Mouse (Mus musculus): ENCODE data around the gene Uck1. TPM values are rescaled to one million over a fixed set of nuclear protein-coding genes. Genes with fewer than 3 reads are reported as not detected.
A peak's percentile ranks its signal among the peaks of the same experiment; 100 is the strongest.
"Not testable (repeated sequence)": the region's sequence is repeated elsewhere in the genome, so short reads cannot be mapped to it uniquely, and the experiment has no call there.

Uck1 gene
- 67.5 TPM for polyA plus RNA-seq (2021)

DNA sequence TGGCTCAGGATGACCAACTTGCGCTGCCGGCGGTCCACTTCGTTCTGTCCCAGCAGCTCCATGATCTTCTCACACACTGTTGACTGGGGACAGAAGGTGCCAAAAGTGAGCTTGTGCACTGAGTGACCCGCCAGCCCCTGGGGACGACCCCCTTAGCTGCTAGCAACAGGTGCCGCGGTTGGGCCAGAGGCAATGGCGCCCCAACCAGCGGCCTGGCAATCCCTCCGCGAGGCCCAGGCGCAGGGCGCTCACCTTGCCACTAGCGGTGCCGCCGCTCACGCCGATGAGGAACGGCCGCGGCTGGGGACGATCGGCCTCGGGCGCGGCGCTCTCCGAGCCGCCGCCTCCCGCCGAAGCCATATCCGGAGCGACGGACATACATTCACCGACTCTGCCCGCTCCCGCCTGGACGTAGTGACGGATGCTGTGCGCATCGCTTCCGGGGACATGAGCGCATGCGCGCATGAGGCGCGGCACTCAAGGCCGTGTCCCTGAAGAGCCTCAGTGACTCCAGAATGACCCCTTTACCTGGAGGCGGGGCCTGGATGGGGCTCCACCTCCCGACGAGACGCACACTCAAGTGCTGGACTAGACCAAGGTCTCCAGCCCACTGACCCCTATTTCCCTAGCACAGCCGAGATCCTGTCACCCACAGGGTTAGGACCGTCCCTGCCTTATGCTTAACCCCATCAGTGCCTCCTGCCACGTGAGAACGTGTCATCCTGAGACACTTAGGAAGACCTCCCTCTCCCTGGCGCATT, at the start of gene Uck1:
Gene Uck1, minus strand, starts transcription at position 503 of the 761 bp plus-strand sequence.
- ChIA-PET POLR2A (interaction anchor here (1.2 kb wide), 1 partner anchor 9 kb away, joined by 3 read pairs; no protein-coding TSS in a partner anchor), CTCF (interaction anchor here (1.1 to 1.3 kb wide), 3 partner anchors 23 to 96 kb away, joined by 3 read pairs; partner anchors contain the start of genes Golga2 and Swi5)
- TF ChIP-seq CTCF (IDR thresholded peaks at IDR 0.05) = no peak
- DNase-seq (ENCODE audit: low read depth, low spot score) (peak; percentile 34), ATAC-seq (peak; percentile 62)
- no peaks in the 10 kb centered on the region for H3K27me3 ChIP-seq
- in situ Hi-C loops (cut with MboI; ENCODE audit: low pct_unique_long_range_greater_than_20kb) = no loop called here

- DNase-seq (ENCODE audit: low read depth, low spot score) = no peak
- in situ Hi-C loops (cut with MboI; ENCODE audit: low pct_unique_long_range_greater_than_20kb) = no loop called here
- ChIA-PET POLR2A (no interaction called here), CTCF (interaction anchor here (1.4 to 1.8 kb wide), 3 partner anchors 27 to 43 kb away, joined by 3 to 6 read pairs (median 5); partner anchors contain the start of genes Ciz1 and Dnm1)
- no peak for ATAC-seq
- no peak for TF ChIP-seq CTCF (IDR thresholded peaks at IDR 0.05)
- no peaks in the 10 kb centered on the region for H3K27me3 ChIP-seq
Measured at GRCm38 (mm10) chr2:32308870-32309568, 49.1 kb upstream of the Uck1 start.

DNA sequence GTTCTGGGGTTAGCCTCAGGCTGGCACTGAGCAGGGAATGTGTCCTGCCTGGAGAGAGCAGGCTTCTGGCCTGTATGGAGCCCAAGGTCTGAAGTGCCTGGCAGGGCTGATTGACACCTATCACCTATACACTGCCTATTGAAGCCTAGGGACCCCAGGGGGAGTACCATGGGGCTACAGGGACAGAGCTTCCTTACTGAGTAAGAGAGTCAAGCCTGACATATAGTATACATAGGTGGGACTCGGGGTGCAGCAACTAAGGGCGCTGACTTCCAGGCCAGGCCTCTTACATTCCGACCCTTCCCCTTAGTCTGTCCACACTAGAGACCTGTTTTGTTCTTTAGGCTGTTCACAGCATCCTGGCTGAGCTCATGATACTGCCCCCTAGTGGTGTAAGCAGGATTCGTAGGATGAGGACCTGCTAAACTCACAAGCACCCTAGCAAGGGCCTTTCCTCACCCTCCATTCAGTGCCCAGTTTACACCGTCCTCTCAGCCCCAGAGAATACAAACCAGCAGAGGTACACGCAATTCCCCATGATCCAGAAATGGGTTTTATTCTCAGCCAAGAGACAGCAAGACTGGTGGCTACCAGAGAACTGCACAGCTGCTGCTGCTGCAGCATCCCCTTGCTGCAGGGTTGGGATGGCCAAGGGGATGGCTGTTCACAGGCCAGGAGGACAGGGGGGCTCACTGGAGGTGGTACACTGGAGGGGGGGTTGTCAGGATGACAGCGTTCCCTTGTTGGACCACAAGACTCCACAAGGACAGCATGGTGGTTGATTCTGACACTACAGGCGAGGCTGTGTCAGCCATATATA, 48.2 kb upstream of the Uck1 start:
- no peaks in the 10 kb centered on the region for H3K27me3 ChIP-seq
- ATAC-seq (no peak), DNase-seq (ENCODE audit: low read depth, low spot score) (no peak)
- ChIA-PET POLR2A (no interaction called here), CTCF (interaction anchor here (0.8 to 1.8 kb wide), 10 partner anchors 14 to 55 kb away, joined by 3 to 6 read pairs (median 4); partner anchors contain the start of genes Ciz1, Dnm1, Golga2 and Swi5)
- in situ Hi-C loops (cut with MboI; ENCODE audit: low pct_unique_long_range_greater_than_20kb) = no loop called here
- no peak for TF ChIP-seq CTCF (IDR thresholded peaks at IDR 0.05)

GRCm38 (mm10) chr2:32307247-32307798, 47.4 kb upstream of the Uck1 start:
- no peaks in the 10 kb centered on the region for H3K27me3 ChIP-seq
- DNase-seq (ENCODE audit: low read depth, low spot score) (no peak), ATAC-seq (no peak)
- POLR2A ChIA-PET = no interaction called here
- in situ Hi-C loops (cut with MboI; ENCODE audit: low pct_unique_long_range_greater_than_20kb) = no loop called here
- CTCF ChIA-PET = interaction anchor here (0.6 to 1.8 kb wide), 11 partner anchors 13 to 55 kb away, joined by 3 to 6 read pairs (median 4); partner anchors contain the start of genes Ciz1, Dnm1, Golga2 and Swi5
- no peak for TF ChIP-seq CTCF (IDR thresholded peaks at IDR 0.05)

DNA sequence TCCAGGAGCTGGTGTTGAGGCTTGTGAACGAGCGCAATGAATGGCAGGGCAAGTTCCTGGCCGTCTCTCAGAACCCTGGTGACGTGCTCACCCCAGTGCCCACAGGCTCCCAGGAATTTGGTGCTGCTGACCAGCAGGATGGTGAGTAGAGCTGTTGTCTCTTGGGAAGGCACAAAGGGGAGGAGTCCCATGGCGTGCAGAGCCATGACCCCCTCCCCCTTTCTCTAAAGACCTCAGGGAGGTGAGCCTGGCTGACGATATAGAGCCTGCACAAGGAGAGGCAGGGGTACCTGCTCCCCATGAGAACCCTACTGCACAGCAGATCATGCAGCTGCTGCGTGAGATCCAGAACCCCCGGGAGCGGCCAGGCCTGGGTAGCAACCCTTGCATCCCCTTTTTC, 46.2 kb upstream of the Uck1 start:
- H3K27me3 ChIP-seq = no peaks in the 10 kb centered on the region
- ChIA-PET POLR2A (interaction anchor here (0.6 kb wide), 1 partner anchor 19 kb away, joined by 3 read pairs; no protein-coding TSS in a partner anchor), CTCF (no interaction called here)
- no peak for TF ChIP-seq CTCF (IDR thresholded peaks at IDR 0.05)
- ATAC-seq (no peak), DNase-seq (ENCODE audit: low read depth, low spot score) (no peak)
- in situ Hi-C loops (cut with MboI; ENCODE audit: low pct_unique_long_range_greater_than_20kb) = no loop called here

DNA sequence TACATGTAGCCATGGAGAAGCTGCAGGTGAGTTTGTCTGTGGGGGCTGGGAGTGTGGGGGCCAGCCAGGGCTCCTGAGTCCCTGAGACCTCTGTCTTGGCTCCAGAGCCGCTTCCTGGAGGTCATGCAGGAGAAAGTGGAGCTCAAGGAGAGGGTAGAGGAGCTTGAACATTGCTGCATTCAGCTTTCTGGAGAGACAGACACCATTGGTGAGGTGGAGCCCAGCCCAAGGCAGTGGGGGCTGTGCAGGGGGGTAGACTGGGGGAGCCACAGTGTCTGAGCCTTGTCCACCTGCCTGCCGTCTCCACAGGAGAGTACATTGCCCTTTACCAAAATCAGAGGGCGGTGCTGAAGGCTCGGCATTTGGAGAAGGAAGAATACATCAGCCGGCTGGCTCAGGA, 45.7 kb upstream of the Uck1 start:
- ATAC-seq (no peak), DNase-seq (ENCODE audit: low read depth, low spot score) (no peak)
- POLR2A ChIA-PET = interaction anchor here (0.6 kb wide), 1 partner anchor 19 kb away, joined by 3 read pairs; no protein-coding TSS in a partner anchor
- in situ Hi-C loops (cut with MboI; ENCODE audit: low pct_unique_long_range_greater_than_20kb) = no loop called here
- TF ChIP-seq CTCF (IDR thresholded peaks at IDR 0.05) = no peak
- no peaks in the 10 kb centered on the region for H3K27me3 ChIP-seq
- CTCF ChIA-PET = interaction anchor here (1.2 to 1.8 kb wide), 3 partner anchors 17 to 57 kb away, joined by 3 to 7 read pairs (median 4); no protein-coding TSS in a partner anchor

DNA sequence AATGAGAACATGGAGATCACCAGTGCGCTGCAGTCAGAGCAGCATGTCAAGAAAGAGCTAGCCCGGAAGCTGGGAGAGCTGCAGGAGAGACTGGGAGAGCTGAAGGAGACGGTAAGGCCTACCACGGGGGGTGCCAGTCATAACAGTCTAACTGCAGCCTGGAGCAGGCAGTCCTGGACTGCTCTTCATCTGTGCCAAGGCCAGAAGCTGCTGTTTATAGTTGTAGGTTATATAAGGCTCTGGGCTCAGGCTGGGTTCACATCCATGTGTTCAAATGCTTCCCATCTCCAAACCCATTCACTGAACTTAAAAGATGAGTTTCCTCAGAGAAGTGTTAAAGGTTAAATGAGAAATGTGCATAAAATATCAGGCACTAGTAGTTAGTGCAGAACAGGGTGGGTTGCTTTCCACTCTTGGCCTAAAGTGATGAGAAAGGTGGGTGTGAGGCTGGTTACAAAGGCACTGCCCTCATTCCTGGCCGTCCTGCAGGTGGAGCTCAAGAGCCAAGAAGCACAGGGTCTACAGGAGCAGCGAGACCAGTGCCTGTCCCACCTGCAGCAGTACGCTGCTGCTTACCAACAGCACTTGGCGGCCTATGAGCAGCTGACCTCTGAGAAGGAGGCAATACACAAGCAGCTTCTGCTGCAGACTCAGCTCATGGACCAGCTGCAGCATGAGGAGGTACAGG, 44.3 kb upstream of the Uck1 start:
- no peaks in the 10 kb centered on the region for H3K27me3 ChIP-seq
- ChIA-PET CTCF (interaction anchor here (1.0 to 1.8 kb wide), 9 partner anchors 9 to 182 kb away, joined by 3 to 10 read pairs (median 4); no protein-coding TSS in a partner anchor), POLR2A (interaction anchor here (0.8 to 1.8 kb wide), 3 partner anchors 8 to 14 kb away, joined by 3 to 7 read pairs (median 3); no protein-coding TSS in a partner anchor)
- DNase-seq (ENCODE audit: low read depth, low spot score) (no peak), ATAC-seq (peak; percentile 28)
- no peak for TF ChIP-seq CTCF (IDR thresholded peaks at IDR 0.05)
- in situ Hi-C loops (cut with MboI; ENCODE audit: low pct_unique_long_range_greater_than_20kb) = no loop called here

DNA sequence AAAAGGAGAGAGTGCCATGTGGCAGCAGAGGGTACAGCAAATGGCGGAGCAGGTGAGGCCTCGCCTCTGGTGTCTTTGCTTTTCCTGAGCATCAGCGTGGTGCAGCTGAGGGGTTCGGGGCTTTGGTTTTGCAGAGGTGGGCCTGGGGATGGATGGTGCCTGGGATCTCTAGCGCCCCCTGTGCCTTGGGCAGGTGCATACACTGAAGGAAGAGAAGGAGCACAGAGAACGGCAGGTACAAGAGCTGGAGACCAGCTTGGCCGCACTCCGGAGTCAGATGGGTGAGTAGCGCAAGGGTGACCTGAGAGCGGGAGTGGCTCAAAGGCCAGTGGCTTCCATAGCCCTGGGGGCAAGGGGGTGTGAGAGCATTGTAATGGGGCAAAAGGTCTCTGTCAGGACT, 43.0 kb upstream of the Uck1 start:
- DNase-seq (ENCODE audit: low read depth, low spot score) = no peak
- in situ Hi-C loops (cut with MboI; ENCODE audit: low pct_unique_long_range_greater_than_20kb) = no loop called here
- POLR2A ChIA-PET = no interaction called here
- no peak for ATAC-seq
- CTCF ChIA-PET = interaction anchor here (0.8 to 1.6 kb wide), 4 partner anchors 10 to 60 kb away, joined by 3 read pairs; no protein-coding TSS in a partner anchor
- TF ChIP-seq CTCF (IDR thresholded peaks at IDR 0.05) = no peak
- H3K27me3 ChIP-seq = no peaks in the 10 kb centered on the region

DNA sequence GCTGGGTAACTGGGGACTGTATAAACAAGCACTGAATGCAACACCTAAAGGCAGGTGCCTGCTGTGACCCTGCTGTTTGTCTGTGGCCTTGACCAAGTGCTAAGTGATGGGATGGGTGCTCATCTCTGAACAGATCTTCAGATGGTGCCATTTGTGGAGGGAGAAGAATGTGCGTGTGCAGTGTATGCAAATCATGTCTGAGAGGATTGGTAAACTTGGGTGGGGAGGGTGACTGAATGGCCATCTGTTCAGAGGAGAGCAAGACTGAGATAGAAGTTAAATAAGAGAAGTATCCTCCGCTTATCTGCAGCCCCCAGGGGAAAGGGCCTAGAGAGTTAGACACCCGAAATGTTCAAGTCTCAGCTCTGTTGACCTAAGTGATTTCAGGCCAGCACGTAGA, 39.5 kb upstream of the Uck1 start:
- ATAC-seq (no peak), DNase-seq (ENCODE audit: low read depth, low spot score) (no peak)
- no peaks in the 10 kb centered on the region for H3K27me3 ChIP-seq
- CTCF ChIA-PET = no interaction called here
- TF ChIP-seq CTCF (IDR thresholded peaks at IDR 0.05) = no peak
- POLR2A ChIA-PET = no interaction called here
- in situ Hi-C loops (cut with MboI; ENCODE audit: low pct_unique_long_range_greater_than_20kb) = no loop called here

GRCm38 (mm10) chr2:32295842-32296241, 35.9 kb upstream of the Uck1 start:
- POLR2A ChIA-PET = interaction anchor here (0.6 to 1.2 kb wide), 2 partner anchors 9 to 366 kb away, joined by 3 to 8 read pairs; no protein-coding TSS in a partner anchor
- ATAC-seq; H3K27me3 ChIP-seq; DNase-seq (ENCODE audit: low read depth, low spot score); in situ Hi-C loops (cut with MboI; ENCODE audit: low pct_unique_long_range_greater_than_20kb): not testable (repeated sequence)
- CTCF ChIA-PET = interaction anchor here (1.8 kb wide), 1 partner anchor 9 kb away, joined by 10 read pairs; no protein-coding TSS in a partner anchor
